Mouse (Mus musculus) erythroblast, embryonic 14.5 days (primary cell): ENCODE results near the gene Gbx2.

Experiments used
- GATA1 ChIP-seq: IDR thresholded peaks from 2 replicates; pipeline ENCODE4 v1.6.1; 2012; ENCODE audit warnings: low read length, inconsistent platforms, mixed read lengths
- TAL1 ChIP-seq: IDR thresholded peaks from 3 replicates; pipeline ENCODE4 v1.6.1; 2012; ENCODE audit warnings: low read length, inconsistent platforms, mixed read lengths

DNA sequence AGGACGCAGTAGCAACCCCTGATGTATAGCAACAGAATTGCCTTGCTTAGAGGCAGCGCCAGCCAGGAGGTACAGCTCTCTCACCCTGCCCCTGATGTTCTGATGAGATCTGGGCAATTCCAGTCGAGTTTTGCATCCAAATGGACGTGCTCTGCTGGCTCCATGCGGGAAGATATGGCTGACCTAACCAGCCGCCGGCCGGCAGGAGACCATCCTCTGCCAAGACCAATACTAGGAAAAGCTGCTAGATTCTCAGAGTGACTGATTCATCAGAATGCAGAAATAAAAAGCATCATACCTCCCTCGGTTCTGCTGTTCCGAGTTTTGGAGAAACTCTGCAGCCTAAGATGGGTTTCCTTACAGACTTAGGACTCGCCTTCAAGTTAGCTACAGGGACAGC, 52.5 kb downstream of the Gbx2 start:
- TF ChIP-seq TAL1: no peak
- TF ChIP-seq GATA1: no peak
